Mouse (Mus musculus) large intestine, adult 2 months (tissue): ENCODE measurements around the gene 0610010F05Rik. TPM values are rescaled to one million over a fixed set of nuclear protein-coding genes. Genes with fewer than 3 reads are reported as not detected.
"Not testable (repeated sequence)": the region's sequence is repeated elsewhere in the genome, so short reads cannot be mapped to it uniquely, and the experiment has no call there.

Source experiments
- DNase-seq: peaks from one replicate; pipeline ENCODE4 v3.0.0-alpha.2; 2012; ENCODE audit warnings: low read depth, low spot score
- WGBS: fragments of 180-500 bp; shearing (Covaris S2); methylation state at CpG from one replicate; pipeline ENCODE4 v1.1.7; 2018; 5-methylcytosine and 5-hydroxymethylcytosine counted together
- polyA plus RNA-seq: library from polyadenylated mRNA; depleted of rRNA; stranded (reverse); fragments of >200 nt; gene quantifications from 2 replicates; pipeline ENCODE4 v1.2.3, GENCODE M21; 2012; rRNA removed

The 0610010F05Rik gene
- polyA plus RNA-seq, 1 experiment = 0.73 TPM

DNA sequence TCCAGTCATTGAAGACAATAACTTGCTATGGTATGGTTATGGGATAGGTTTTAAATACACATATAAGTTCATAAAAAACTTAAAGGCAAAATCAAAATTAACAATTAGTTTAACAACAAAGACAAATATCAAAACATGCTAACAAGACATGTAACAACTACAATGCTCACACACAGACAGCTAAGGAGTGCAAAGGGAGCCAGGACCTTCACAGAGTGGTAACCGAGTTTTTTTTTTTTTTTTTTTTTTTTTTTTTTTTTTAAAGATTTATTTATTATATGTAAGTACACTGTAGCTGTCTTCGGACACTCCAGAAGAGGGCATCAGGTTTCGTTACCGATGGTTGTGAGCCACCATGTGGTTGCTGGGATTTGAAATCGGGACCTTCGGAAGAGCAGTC lies 26.1 kb downstream of the 0610010F05Rik start:
- not testable (repeated sequence) for DNase-seq
- WGBS = 90% methylated on average over 6 of the region's 6 CpGs

DNA sequence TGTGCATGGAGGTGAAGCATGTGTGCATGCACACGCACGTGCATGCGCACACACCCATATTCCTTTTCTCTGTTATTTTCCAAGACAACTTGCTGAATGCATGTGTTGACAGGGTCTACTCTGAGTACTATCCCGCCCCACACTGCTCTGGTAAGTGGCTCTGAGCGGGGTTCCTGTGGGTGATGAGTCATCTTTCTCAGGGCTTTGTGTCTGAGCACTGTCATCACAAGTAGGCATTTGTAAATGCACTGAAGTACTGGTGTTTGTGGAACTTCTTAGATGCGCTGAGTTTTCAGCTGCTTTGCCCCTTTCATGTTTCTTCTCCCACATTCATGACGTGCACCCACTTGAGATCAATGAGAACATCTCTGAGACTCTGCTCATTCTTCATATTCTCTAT lies 63.3 kb downstream of the 0610010F05Rik start:
- no peak for DNase-seq
- 88% methylated on average over 7 of the region's 7 CpGs for WGBS

DNA sequence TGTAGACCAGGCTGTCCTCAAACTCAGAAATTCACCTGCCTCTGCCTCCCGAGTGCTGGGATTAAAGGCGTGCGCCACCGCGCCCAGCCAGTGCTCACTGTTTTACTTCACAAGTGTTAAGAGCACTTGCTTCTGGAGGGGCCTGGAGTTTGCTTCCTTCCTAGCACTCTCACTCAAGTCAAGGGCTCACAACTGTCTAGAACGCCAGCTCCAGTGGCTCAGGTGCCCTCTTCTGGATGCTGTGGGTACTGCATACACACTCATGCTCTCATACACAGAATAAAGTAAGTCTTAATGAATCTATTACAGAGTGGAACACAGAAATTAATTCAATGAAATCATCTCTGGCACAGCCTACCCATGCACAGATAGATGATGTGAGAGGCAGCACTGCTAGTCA lies 67.7 kb downstream of the 0610010F05Rik start:
- DNase-seq = peak; percentile 10
- WGBS = 59% methylated on average over 6 of the region's 6 CpGs

DNA sequence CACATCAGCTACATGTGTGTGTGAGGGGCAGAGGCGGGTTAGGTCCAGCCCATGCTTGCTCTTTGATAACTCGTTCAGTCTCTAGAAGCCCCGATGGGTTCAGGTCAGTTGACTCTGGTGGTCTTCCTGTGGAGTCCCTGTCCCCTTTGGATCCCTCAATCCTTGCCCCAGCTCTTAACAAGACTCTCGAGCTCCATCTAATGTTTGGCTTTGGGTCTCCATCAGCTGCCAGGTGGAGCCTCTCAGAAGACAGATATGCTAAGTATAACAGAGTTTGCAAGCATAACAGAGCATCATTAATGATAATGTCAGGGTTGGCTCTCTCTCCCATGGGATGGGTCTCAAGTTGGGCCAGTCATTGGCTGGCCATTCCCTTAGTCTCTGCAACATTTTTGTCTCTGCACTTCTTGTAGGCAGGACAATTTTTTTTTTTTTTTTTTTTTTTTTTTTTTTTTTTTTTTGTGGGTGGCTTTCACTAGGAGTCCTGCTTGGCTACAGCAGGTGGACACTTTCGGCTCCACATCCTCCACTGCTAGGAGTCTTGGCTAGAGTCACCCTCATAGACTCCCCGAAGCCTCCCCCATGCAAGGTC lies 76.3 kb downstream of the 0610010F05Rik start:
- no peak for DNase-seq
- WGBS = 52% methylated on average over 6 of the region's 6 CpGs

- DNase-seq = no peak
- 88% methylated on average over 2 of the region's 2 CpGs for WGBS
These were observed 96.0 kb downstream of the 0610010F05Rik start for GRCm38 (mm10) chr11:23537446-23537845.

GRCm38 (mm10) chr11:23520473-23521205 lies 112.8 kb downstream of the 0610010F05Rik start, which contains the start of gene 1700093K21Rik:
TSS of gene 1700093K21Rik (minus strand) at chr11:23521155.
- no peak for DNase-seq
- WGBS = 61% methylated on average over 5 of the region's 5 CpGs

- 84% methylated on average over 3 of the region's 3 CpGs for WGBS
- no peak for DNase-seq
These were observed 114.5 kb downstream of the 0610010F05Rik start for GRCm38 (mm10) chr11:23518981-23519380.

GRCm38 (mm10) chr11:23515315-23515714 lies 118.1 kb downstream of the 0610010F05Rik start:
- 81% methylated on average over 2 of the region's 2 CpGs for WGBS

More at GRCm38 (mm10) chr11:23515315-23515714, 118.1 kb downstream of the 0610010F05Rik start:
- DNase-seq = no peak

Other genes starting within 250 kb of the 0610010F05Rik start
- 5.6 and 7.4 TPM in 2 replicates for gene Ahsa2, start 135.6 kb downstream of the 0610010F05Rik start, polyA plus RNA-seq
- not detected in 2 replicates for gene 1700093K21Rik, start 112.5 kb downstream of the 0610010F05Rik start, polyA plus RNA-seq
- 2.4 and 2.6 TPM in 2 replicates for gene Pus10, start 32.0 kb upstream of the 0610010F05Rik start, polyA plus RNA-seq
- 5.1 and 6.9 TPM in 2 replicates for gene Pex13, start 32.3 kb upstream of the 0610010F05Rik start, polyA plus RNA-seq
- gene Rel, start 137.3 kb upstream of the 0610010F05Rik start, polyA plus RNA-seq = 1.4 and 2.2 TPM in 2 replicates